ENCODE assay signal across 8 mouse cellular contexts in genomic region chr7:141643160-141643559, GRCm38 (mm10). TPM values are rescaled to one million over a fixed set of nuclear protein-coding genes. Genes with fewer than 3 reads are reported as not detected.
DNase-seq lines count a peak whose midpoint lies in the region; ATAC-seq and TF ChIP-seq lines count a peak whose summit lies in the region.

No protein-coding gene starts in this region.

- no peak overlapping the region for H3K9ac ChIP-seq in heart, postnatal 0 days (replicated peaks; ENCODE audit: low read depth, low read length)
- no peak overlapping the region for H3K9ac ChIP-seq in liver, embryonic 14.5 days (replicated peaks)

- H3K4me1 ChIP-seq in heart, postnatal 0 days (ENCODE audit: control insufficient read depth, insufficient read depth) = no peaks in the 10 kb centered on the region
- H3K4me1 ChIP-seq in liver, embryonic 14.5 days (replicated peaks; ENCODE audit: control insufficient read depth in 2 of 2, insufficient read depth in 2 of 2, low read length in 1 of 2) = peaks cover 0 to 7% of the 10 kb centered on the region in 2 experiments; a peak in 3 of 4 replicates

- H3K36me3 ChIP-seq in heart, postnatal 0 days (replicated peaks; ENCODE audit: control insufficient read depth, insufficient read depth, low read length) = no peaks in the 10 kb centered on the region
- H3K36me3 ChIP-seq in liver, embryonic 14.5 days (replicated peaks; ENCODE audit: control insufficient read depth, insufficient read depth, low read depth) = no peaks in the 10 kb centered on the region

- no peak overlapping the region for H3K27ac ChIP-seq in heart, postnatal 0 days (ENCODE audit: low read depth)
- H3K27ac ChIP-seq in liver, embryonic 14.5 days = no peak overlapping the region

- DNase-seq in heart, postnatal 0 days (ENCODE audit: low spot score) = no peak
- DNase-seq in heart, adult 8-10 months (ENCODE audit: low spot score) = no peak
- peak; percentile 35 for DNase-seq in 416B (ENCODE audit: low read depth)
- DNase-seq in T-cell, adult 2 months (ENCODE audit: low spot score) = peak; percentile 6
- no peak for DNase-seq in liver, embryonic 14.5 days (ENCODE audit: low read depth in 3 of 3, low spot score in 3 of 3)
- no peak for DNase-seq in gastrocnemius, postnatal 10 days
- DNase-seq in ovary, adult 18-20 months (ENCODE audit: low spot score) = no peak
- DNase-seq in Muller cell, postnatal 12 days (ENCODE audit: inconsistent ontology term) = no peak

- no peaks in the 10 kb centered on the region for H3K9me3 ChIP-seq in heart, postnatal 0 days (replicated peaks; ENCODE audit: control insufficient read depth, low read length)
- H3K9me3 ChIP-seq in liver, embryonic 14.5 days (ENCODE audit: control insufficient read depth, low read length) = no peaks in the 10 kb centered on the region

- no peak overlapping the region for H3K4me2 ChIP-seq in heart, postnatal 0 days (ENCODE audit: low read depth, low read length)
- H3K4me2 ChIP-seq in liver, embryonic 14.5 days (ENCODE audit: low read depth) = no peak overlapping the region

- ATAC-seq in heart, postnatal 0 days (ENCODE audit: insufficient read depth, low read depth) = peak; percentile 22; the same call in 1 of the 2 replicates
- no peak for ATAC-seq in liver, embryonic 14.5 days (ENCODE audit: insufficient read depth)

- peak; percentile 59 for TF ChIP-seq CTCF in heart, postnatal 0 days (IDR thresholded peaks at IDR 0.05; ENCODE audit: low read depth)
- TF ChIP-seq CTCF in liver, embryonic 14.5 days (IDR thresholded peaks at IDR 0.05; ENCODE audit: low read depth) = peak; percentile 89

- no peak for TF ChIP-seq EP300 in heart, postnatal 0 days (IDR thresholded peaks at IDR 0.05; ENCODE audit: low read depth)
- no peak for TF ChIP-seq EP300 in liver, embryonic 14.5 days (IDR thresholded peaks at IDR 0.05; ENCODE audit: low read depth)

- 41% methylated on average over 3 of the region's 3 CpGs for WGBS in heart, postnatal 0 days
- 31% methylated on average over 3 of the region's 3 CpGs for WGBS in liver, embryonic 14.5 days (ENCODE audit: insufficient replicate concordance)

- H3K4me3 ChIP-seq in heart, postnatal 0 days (ENCODE audit: low read depth, low read length) = no peak overlapping the region
- H3K4me3 ChIP-seq in liver, embryonic 14.5 days (ENCODE audit: insufficient read depth in 1 of 2, low read depth in 2 of 2, low read length in 2 of 2) = no peak overlapping the region

- H3K27me3 ChIP-seq in heart, postnatal 0 days (ENCODE audit: control insufficient read depth, insufficient read depth, low read length) = no peaks in the 10 kb centered on the region
- no peaks in the 10 kb centered on the region for H3K27me3 ChIP-seq in liver, embryonic 14.5 days (ENCODE audit: control insufficient read depth, insufficient read depth, low read length)

RNA-seq across cellular contexts. Expression of gene Muc6, which starts 12.0 kb away (rescaled TPM):
- total RNA-seq in heart, postnatal 0 days (2014; rRNA removed; ENCODE audit: low replicate concordance) = not detected in 2 replicates
- 0.03 and 0.04 TPM in 2 replicates for polyA plus RNA-seq in heart, postnatal 0 days (2015; fragmentation: Nextera tagmentation; extraction: Ambion mirVana)
- total RNA-seq in heart, adult 8-10 months (2022) = not detected
- polyA plus RNA-seq in liver, embryonic 14.5 days (2012; rRNA removed) = 1.7 and 2.1 TPM in 2 replicates
- 3.2 and 4.0 TPM in 2 replicates for polyA plus RNA-seq in liver, embryonic 14.5 days (2014; fragmentation: Nextera tagmentation; extraction: Ambion mirVana)
- total RNA-seq in gastrocnemius, postnatal 10 days (2021) = not detected

RNA-seq across cellular contexts. Expression of gene Muc2, which starts 47.0 kb away (rescaled TPM):
- total RNA-seq in heart, postnatal 0 days (2014; rRNA removed; ENCODE audit: low replicate concordance) = 1.7 TPM in 1 of 2 replicates, not detected in the other
- polyA plus RNA-seq in heart, postnatal 0 days (2015; fragmentation: Nextera tagmentation; extraction: Ambion mirVana) = not detected in 2 replicates
- not detected for total RNA-seq in heart, adult 8-10 months (2022)
- 0.12 and 0.17 TPM in 2 replicates for polyA plus RNA-seq in liver, embryonic 14.5 days (2012; rRNA removed)
- polyA plus RNA-seq in liver, embryonic 14.5 days (2014; fragmentation: Nextera tagmentation; extraction: Ambion mirVana) = 0.08 and 0.85 TPM in 2 replicates
- under 1 TPM; 0.28 to 0.32 TPM for total RNA-seq in gastrocnemius, postnatal 10 days (2021)

Comparison
In these comparisons a context has a peak if more than half of its experiments do, and no peak if none do; other contexts are left out.
1. DNase-seq: peak in 416B (single experiment) and T-cell, adult 2 months (single experiment); none in heart, postnatal 0 days (single experiment), heart, adult 8-10 months (single experiment), liver, embryonic 14.5 days (0 of 3), gastrocnemius, postnatal 10 days (single experiment), ovary, adult 18-20 months (single experiment) and Muller cell, postnatal 12 days (single experiment).